Mouse (Mus musculus) forebrain, embryonic 14.5 days (tissue): ENCODE measurements around the gene Sirt7. TPM values are rescaled to one million over a fixed set of nuclear protein-coding genes. Genes with fewer than 3 reads are reported as not detected.

Source experiments
- ATAC-seq: fragments of 200-750 bp; cut with Nextera tagmentation; 2 replicates; pipeline ENCODE4 v1.8.0; 2017; ENCODE audit warnings: mild to moderate bottlenecking, moderate library complexity
- DNase-seq: peaks from one replicate; pipeline ENCODE4 v3.0.0-alpha.2; 2015; ENCODE audit warnings: low spot score
- H3K27ac ChIP-seq: fragments of 300-500 bp; sonication (generic); 2 replicates; pipeline ENCODE4 v1.5.1; 2014; ENCODE audit warnings: low read depth, mild to moderate bottlenecking, control low read depth, low read length, moderate library complexity
- H3K27me3 ChIP-seq: fragments of 300-500 bp; sonication (generic); replicated peaks from 2 replicates; pipeline ENCODE4 v1.6.1; 2014; ENCODE audit warnings: low read length, control low read depth, mixed read lengths; ENCODE audit not compliant: control insufficient read depth, insufficient read depth
- H3K36me3 ChIP-seq: fragments of 300-500 bp; sonication (generic); 2 replicates; pipeline ENCODE4 v1.6.1; 2014; ENCODE audit warnings: low read length, control low read depth; ENCODE audit not compliant: control insufficient read depth, insufficient read depth
- H3K4me1 ChIP-seq: fragments of 300-500 bp; sonication (generic); 2 replicates; pipeline ENCODE4 v1.6.1; 2014; ENCODE audit warnings: antibody characterized with exemption, low read length, control low read depth; ENCODE audit not compliant: control insufficient read depth, insufficient read depth
- H3K4me2 ChIP-seq: fragments of 300-500 bp; sonication (generic); 2 replicates; pipeline ENCODE4 v1.6.1; 2014; ENCODE audit warnings: mild to moderate bottlenecking, control low read depth, low read length
- H3K4me3 ChIP-seq: fragments of 300-500 bp; sonication (generic); 2 replicates; pipeline ENCODE4 v1.5.1; 2014; ENCODE audit warnings: low read depth, low read length, control low read depth
- H3K9ac ChIP-seq: fragments of 300-500 bp; sonication (generic); 2 replicates; pipeline ENCODE4 v1.6.1; 2014; ENCODE audit warnings: mild to moderate bottlenecking, low read length, control low read depth, moderate library complexity
- H3K9me3 ChIP-seq: fragments of 300-500 bp; sonication (generic); replicated peaks from 2 replicates; pipeline ENCODE4 v1.6.1; 2016; ENCODE audit warnings: low read length, control low read depth, mixed read lengths; ENCODE audit not compliant: control insufficient read depth
- WGBS: fragments of 180-500 bp; shearing (Covaris S2); extraction: QIAGEN DNeasy Blood & Tissue Kit; methylation state at CpG from one replicate; pipeline ENCODE4 v1.1.7; 2014; 5-methylcytosine and 5-hydroxymethylcytosine counted together
- polyA plus RNA-seq: library from polyadenylated mRNA; unstranded; fragments of >200 nt; fragmentation: Nextera tagmentation; extraction: Ambion mirVana; gene quantifications from 2 replicates; pipeline ENCODE4 v1.2.1, GENCODE M21; 2014

The Sirt7 gene
- 30.4 and 40.8 TPM in 2 replicates for polyA plus RNA-seq

GRCm38 (mm10) chr11:120625152-120625775 is at the start of gene Sirt7:
TSS of gene Sirt7 (minus strand) at chr11:120625240.
- whole genome bisulfite sequencing, result 24% methylated on average over 5 of the region's 5 CpGs
- H3K4me2 ChIP-seq, result peak within 1 kb of the TSS; percentile 95
- H3K36me3 ChIP-seq, result peaks cover 59% of the 10 kb centered on the region
- ATAC-seq (peak; percentile 21; the same call in 1 of the 2 replicates), DNase-seq (no peak)
- H3K4me3 ChIP-seq, result peak within 1 kb of the TSS; percentile 98
- H3K9me3 ChIP-seq, result no peaks in the 10 kb centered on the region
- peak within 1 kb of the TSS; percentile 80 for H3K27ac ChIP-seq
- no peaks in the 10 kb centered on the region for H3K27me3 ChIP-seq
- peak within 1 kb of the TSS; percentile 87 for H3K9ac ChIP-seq
- H3K4me1 ChIP-seq, result peaks cover 9% of the 10 kb centered on the region

GRCm38 (mm10) chr11:120673594-120674122 is 48.6 kb upstream of the Sirt7 start:
- Histone ChIP-seq H3K27me3 (no peaks in the 10 kb centered on the region), H3K4me1 (peaks cover 8% of the 10 kb centered on the region; the same call in 1 of the 2 replicates), H3K4me2 (peak overlapping the region; percentile 91), H3K9ac (peak overlapping the region; percentile 68), H3K36me3 (peaks cover 19% of the 10 kb centered on the region), H3K27ac (peak overlapping the region; percentile 82), H3K4me3 (peak overlapping the region; percentile 70), H3K9me3 (no peaks in the 10 kb centered on the region)
- 38% methylated on average over 12 of the region's 12 CpGs for WGBS
- DNase-seq (no peak), ATAC-seq (peak; percentile 27; the same call in 1 of the 2 replicates)

DNA sequence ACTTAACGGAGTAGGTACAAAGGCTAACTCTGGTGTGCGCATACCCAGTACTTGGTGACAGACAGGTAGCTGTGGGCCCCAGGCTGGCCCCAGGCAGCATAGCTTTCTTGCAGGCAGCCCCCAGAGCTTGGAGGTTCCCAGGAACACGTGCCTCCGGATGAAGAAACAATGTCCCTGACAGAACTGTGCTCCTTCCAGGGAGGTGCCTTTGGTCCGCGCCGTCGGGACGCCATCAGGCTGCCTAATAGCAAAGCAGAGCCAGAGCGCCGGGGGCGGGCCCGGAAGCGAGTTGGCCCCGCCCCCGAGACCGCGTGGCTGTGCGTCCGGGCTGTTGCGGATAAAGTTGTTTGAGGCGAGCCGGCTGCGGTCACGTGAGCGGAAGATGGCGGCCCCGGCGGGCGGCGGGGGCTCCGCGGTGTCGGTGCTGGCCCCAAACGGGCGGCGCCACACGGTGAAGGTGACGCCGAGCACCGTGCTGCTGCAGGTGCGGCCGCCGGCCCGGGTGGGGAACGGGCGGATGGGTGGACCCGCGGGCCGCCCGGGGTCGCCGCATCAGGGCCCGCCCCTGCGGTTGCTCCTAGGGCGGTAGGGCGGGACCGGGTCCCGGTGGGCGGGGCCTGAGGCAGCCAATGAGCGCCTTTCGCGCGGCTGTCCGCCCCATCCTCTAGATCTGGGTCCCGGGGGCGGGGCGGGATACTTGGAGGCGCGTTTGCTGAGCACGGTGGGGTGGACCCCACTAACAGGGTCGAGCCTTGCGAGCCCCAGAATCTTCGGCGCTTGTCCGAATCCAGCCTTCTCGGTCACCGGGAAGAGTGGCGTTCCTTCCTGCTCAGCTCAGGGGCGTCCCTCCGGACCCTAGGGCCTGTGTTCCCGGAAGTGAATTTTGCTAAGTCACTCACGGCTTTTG is 47.9 kb upstream of the Sirt7 start, which contains the start of gene Aspscr1:
Aspscr1 (plus strand) TSS at position 287 of the 907 bp plus-strand sequence.
- ATAC-seq, result peak; percentile 98
- Histone ChIP-seq H3K36me3 (peaks cover 12% of the 10 kb centered on the region), H3K4me2 (peak within 1 kb of the TSS; percentile 91), H3K4me3 (peak within 1 kb of the TSS; percentile 70), H3K9ac (peak within 1 kb of the TSS; percentile 68), H3K27me3 (no peaks in the 10 kb centered on the region), H3K9me3 (no peaks in the 10 kb centered on the region), H3K4me1 (peaks cover 8% of the 10 kb centered on the region; the same call in 1 of the 2 replicates), H3K27ac (peak within 1 kb of the TSS; percentile 82)
- WGBS, result 1% methylated on average over 81 of the region's 83 CpGs
- DNase-seq, result peak; percentile 97

DNA sequence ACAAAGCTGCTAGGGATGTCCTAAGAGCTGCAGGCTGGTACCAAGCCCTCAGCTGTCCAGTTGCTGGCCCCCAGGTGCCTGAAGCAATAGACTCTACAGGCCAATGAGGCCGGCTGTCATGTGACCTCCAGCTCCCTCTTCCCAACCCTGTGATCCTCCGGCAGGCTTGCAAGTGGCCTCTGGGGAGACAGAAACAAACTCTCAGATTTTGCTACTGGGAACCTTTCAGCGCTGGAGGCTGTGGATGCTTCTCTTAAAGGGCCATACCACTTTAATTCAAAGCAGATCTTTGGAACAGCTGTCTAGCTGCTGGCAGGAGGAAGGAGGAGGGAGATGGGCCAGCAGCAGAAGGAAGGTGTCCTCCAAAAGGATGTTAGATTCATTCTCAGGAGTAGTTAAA is 41.6 kb upstream of the Sirt7 start:
- H3K36me3 ChIP-seq, result no peaks in the 10 kb centered on the region
- no peaks in the 10 kb centered on the region for H3K9me3 ChIP-seq
- no peak overlapping the region for H3K27ac ChIP-seq
- H3K9ac ChIP-seq, result no peak overlapping the region; the same call in 1 of the 2 replicates
- no peak for ATAC-seq
- no peak overlapping the region for H3K4me3 ChIP-seq
- no peaks in the 10 kb centered on the region for H3K4me1 ChIP-seq
- no peak for DNase-seq
- 18% methylated on average over 3 of the region's 3 CpGs for WGBS
- H3K27me3 ChIP-seq, result peaks cover 21% of the 10 kb centered on the region
- H3K4me2 ChIP-seq, result no peak overlapping the region

GRCm38 (mm10) chr11:120665406-120665805 is 40.4 kb upstream of the Sirt7 start:
- H3K4me1 ChIP-seq, result no peaks in the 10 kb centered on the region
- H3K4me2 ChIP-seq, result no peak overlapping the region
- H3K27me3 ChIP-seq, result peaks cover 33% of the 10 kb centered on the region
- H3K36me3 ChIP-seq, result no peaks in the 10 kb centered on the region
- H3K4me3 ChIP-seq, result no peak overlapping the region
- no peak for ATAC-seq
- H3K9ac ChIP-seq, result no peak overlapping the region
- no peak overlapping the region for H3K27ac ChIP-seq
- no peaks in the 10 kb centered on the region for H3K9me3 ChIP-seq
- no peak for DNase-seq
- WGBS, result 83% methylated on average over 3 of the region's 3 CpGs

DNA sequence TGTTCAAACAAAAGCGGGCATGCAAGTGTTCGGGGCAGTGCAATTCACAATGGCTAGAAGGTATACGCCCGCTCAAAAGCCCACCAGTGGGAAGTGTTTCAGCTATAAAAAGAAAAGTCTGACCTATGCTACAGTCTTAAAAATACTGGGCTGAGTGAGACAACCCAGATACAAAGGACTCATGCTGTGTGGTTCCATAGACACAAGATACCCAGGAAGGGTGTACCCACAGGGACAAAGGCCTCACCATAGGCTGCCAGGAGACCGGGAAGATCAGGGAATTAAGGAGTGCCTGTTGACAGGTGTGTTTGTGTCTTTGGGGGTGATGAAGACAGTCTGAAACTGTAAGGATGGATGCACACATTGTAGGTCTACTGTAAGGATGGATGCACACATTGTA is 38.7 kb upstream of the Sirt7 start:
- Histone ChIP-seq H3K27me3 (peaks cover 50% of the 10 kb centered on the region), H3K27ac (no peak overlapping the region), H3K9ac (no peak overlapping the region; the same call in 1 of the 2 replicates), H3K9me3 (no peaks in the 10 kb centered on the region), H3K4me2 (no peak overlapping the region), H3K36me3 (no peaks in the 10 kb centered on the region), H3K4me3 (no peak overlapping the region), H3K4me1 (no peaks in the 10 kb centered on the region)
- DNase-seq, result no peak
- ATAC-seq, result no peak
- WGBS, result 66% methylated on average over 5 of the region's 5 CpGs

GRCm38 (mm10) chr11:120662759-120663158 is 37.7 kb upstream of the Sirt7 start:
- no peaks in the 10 kb centered on the region for H3K9me3 ChIP-seq
- ATAC-seq (no peak), DNase-seq (no peak)
- no peak overlapping the region for H3K4me3 ChIP-seq
- H3K4me1 ChIP-seq, result no peaks in the 10 kb centered on the region
- H3K36me3 ChIP-seq, result no peaks in the 10 kb centered on the region
- no peak overlapping the region for H3K9ac ChIP-seq
- H3K27me3 ChIP-seq, result peaks cover 59% of the 10 kb centered on the region
- 43% methylated on average over 6 of the region's 6 CpGs for WGBS
- H3K4me2 ChIP-seq, result no peak overlapping the region
- H3K27ac ChIP-seq, result no peak overlapping the region

DNA sequence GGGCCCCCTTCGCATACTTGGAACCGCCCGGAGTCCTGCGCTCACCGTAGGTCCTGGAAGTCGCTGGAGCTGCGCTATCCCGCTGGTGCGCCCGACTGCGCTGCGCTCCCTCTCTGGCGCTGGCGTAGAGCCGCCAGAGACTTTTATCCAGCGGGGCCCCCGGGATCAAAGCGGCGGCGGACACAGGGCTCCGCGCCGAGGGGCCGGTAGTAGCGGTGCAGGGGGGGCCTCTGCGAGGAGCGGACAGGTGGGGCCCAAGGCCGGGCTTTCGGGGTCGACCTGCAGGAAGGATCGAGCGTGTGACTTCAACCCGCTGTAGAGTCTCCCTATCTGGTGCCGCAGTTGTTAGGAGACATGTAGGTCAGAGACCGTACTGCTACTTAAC is 36.0 kb upstream of the Sirt7 start, which contains the start of gene Notum:
Notum (minus strand) TSS at position 100 of the 385 bp plus-strand sequence.
- no peak within 1 kb of the TSS for H3K27ac ChIP-seq
- peaks cover 71% of the 10 kb centered on the region for H3K27me3 ChIP-seq
- no peak for DNase-seq
- no peaks in the 10 kb centered on the region for H3K4me1 ChIP-seq
- ATAC-seq, result peak; percentile 42; the same call in 1 of the 2 replicates
- peak within 1 kb of the TSS; percentile 32; the same call in 1 of the 2 replicates for H3K9ac ChIP-seq
- H3K4me3 ChIP-seq, result peak within 1 kb of the TSS; percentile 34
- H3K36me3 ChIP-seq, result no peaks in the 10 kb centered on the region
- H3K4me2 ChIP-seq, result peak within 1 kb of the TSS; percentile 57
- 1% methylated on average over 34 of the region's 35 CpGs for WGBS
- H3K9me3 ChIP-seq, result no peaks in the 10 kb centered on the region
